Mouse (Mus musculus): ENCODE results near the gene Zfp593. TPM values are rescaled to one million over a fixed set of nuclear protein-coding genes. Genes with fewer than 3 reads are reported as not detected.

Zfp593 gene
- polyA plus RNA-seq, 1 experiment from 2014 or later = 18.6 TPM

DNA sequence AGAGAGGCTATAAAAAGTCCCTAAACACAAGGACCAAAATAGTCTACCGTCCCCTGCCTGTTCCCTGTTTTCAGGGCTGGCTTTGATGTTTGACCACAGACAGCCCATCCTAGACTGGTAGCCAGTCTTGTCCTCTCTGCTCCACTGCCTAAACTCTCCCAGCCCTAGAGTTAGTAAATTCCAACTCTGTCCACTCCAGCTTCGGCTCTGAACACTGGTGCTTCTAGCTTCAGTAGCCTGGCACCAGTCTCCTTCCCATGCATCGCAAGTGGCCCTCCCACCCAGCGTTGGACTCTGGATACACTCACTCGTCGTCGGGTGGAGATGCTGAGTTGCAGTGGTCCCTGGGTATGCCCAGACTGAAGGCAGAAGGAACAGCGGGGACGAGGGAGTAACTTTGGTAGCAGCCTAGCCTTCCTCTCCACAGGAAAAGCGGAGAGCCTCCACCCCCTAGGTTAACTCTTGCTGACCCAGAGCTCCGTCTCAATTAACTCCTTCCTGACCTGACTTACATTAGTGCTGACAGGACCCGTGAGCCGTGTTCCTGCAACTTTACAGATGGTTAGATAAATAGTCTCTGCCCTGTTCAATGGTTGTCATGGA lies 8.4 kb upstream of the Zfp593 start, which contains the start of gene Grrp1:
Gene Grrp1 (minus strand): TSS at position 385 of the 603 bp plus-strand sequence.
- Histone ChIP-seq H3K9me3 (no peaks in the 10 kb centered on the region), H3K4me1 (peaks cover 78% of the 10 kb centered on the region), H3K4me2 (replicated peaks) (peak within 1 kb of the TSS; percentile 84), H3K9ac (0 out of 2 replicates have a peak within 1 kb of the TSS, but pooled peaks have one; percentile 1), H3K36me3 (no peaks in the 10 kb centered on the region), H3K27me3 (replicated peaks) (peaks cover 63% of the 10 kb centered on the region), H3K4me3 (peak within 1 kb of the TSS; percentile 21), H3K27ac (no peak within 1 kb of the TSS)
- 1% methylated on average over 13 of the region's 13 CpGs for WGBS
- ATAC-seq (ENCODE audit: low FRiP score, low read depth) = no peak

GRCm38 (mm10) chr4:134252911-134253721 lies 7.7 kb upstream of the Zfp593 start:
- Histone ChIP-seq H3K4me1 (peaks cover 78% of the 10 kb centered on the region), H3K36me3 (no peaks in the 10 kb centered on the region), H3K9ac (0 out of 2 replicates have a peak overlapping the region, but pooled peaks have one; percentile 57), H3K9me3 (no peaks in the 10 kb centered on the region), H3K27me3 (replicated peaks) (peaks cover 67% of the 10 kb centered on the region), H3K27ac (no peak overlapping the region), H3K4me2 (replicated peaks) (peak overlapping the region; percentile 84), H3K4me3 (peak overlapping the region; percentile 21)
- WGBS = 1% methylated on average over 15 of the region's 15 CpGs
- no peak for ATAC-seq (ENCODE audit: low FRiP score, low read depth)

- peak overlapping the region; percentile 57 for H3K9ac ChIP-seq
- H3K9me3 ChIP-seq = no peaks in the 10 kb centered on the region
- peak overlapping the region; percentile 84 for H3K4me2 ChIP-seq (replicated peaks)
- H3K27ac ChIP-seq = no peak overlapping the region
- H3K4me3 ChIP-seq = peak overlapping the region; percentile 44
- H3K36me3 ChIP-seq = no peaks in the 10 kb centered on the region
- H3K27me3 ChIP-seq (replicated peaks) = peaks cover 71% of the 10 kb centered on the region
- ATAC-seq (ENCODE audit: low FRiP score, low read depth) = no peak
- peaks cover 73% of the 10 kb centered on the region for H3K4me1 ChIP-seq
- WGBS = 4% methylated on average over 22 of the region's 22 CpGs
Measured at GRCm38 (mm10) chr4:134252131-134252910, 6.9 kb upstream of the Zfp593 start.

DNA sequence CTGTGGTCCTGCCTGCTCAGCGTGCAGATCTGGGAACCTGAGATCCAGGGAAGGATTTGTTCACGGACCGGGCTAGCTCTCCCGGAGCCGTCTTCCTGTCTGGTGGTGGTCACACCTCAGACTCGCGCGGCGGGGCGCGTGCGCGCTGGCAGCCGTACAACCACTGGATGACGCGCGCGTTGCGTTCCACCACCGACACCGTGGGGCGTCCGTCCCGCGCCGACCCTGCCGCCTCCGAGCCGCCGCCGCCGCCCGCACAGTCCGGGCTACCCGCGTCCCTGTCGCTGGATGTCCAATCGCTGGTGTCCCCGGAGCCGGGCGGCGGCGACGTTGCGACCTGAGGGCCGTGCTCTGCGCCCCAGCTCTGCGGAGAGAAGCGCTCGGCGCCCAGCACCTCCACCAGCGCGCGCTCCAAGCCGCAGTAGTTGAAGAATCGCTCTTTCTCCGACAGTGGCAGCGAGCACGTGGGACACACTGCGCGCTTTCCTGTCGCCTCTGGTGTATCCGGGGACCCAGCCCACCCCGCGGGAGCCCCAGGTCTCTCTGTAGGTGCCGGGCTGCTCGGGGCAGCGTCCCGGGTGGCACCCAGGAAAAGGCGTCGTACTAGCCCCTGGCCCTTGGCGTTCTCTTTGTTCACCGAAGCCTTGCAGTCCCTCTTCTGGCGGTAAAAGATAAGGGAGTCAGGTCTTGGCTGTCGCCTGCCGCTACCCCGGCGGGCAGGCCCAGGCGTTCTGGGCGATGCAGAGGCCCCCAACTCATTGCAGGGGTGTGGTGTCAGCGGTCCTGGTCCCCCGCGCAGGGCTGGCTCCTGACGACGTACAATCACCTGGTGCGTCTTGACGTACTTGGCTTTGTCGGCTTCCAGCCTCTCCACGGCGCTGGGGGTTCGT lies 6.1 kb upstream of the Zfp593 start:
- peak; percentile 38; the same call in 1 of the 2 replicates for ATAC-seq (ENCODE audit: low FRiP score, low read depth)
- under 1% methylated on average over 91 of the region's 91 CpGs for WGBS
- H3K27ac ChIP-seq = peak overlapping the region; percentile 21
- H3K36me3 ChIP-seq = no peaks in the 10 kb centered on the region
- peaks cover 79% of the 10 kb centered on the region for H3K27me3 ChIP-seq (replicated peaks)
- peak overlapping the region; percentile 57 for H3K9ac ChIP-seq
- H3K4me3 ChIP-seq = peak overlapping the region; percentile 44
- H3K4me1 ChIP-seq = peaks cover 64% of the 10 kb centered on the region
- peak overlapping the region; percentile 84 for H3K4me2 ChIP-seq (replicated peaks)
- no peaks in the 10 kb centered on the region for H3K9me3 ChIP-seq

GRCm38 (mm10) chr4:134250930-134251240 lies 5.5 kb upstream of the Zfp593 start:
- WGBS = 8% methylated on average over 10 of the region's 10 CpGs
- peak overlapping the region; percentile 84 for H3K4me2 ChIP-seq (replicated peaks)
- H3K9ac ChIP-seq = peak overlapping the region; percentile 57; the same call in 1 of the 2 replicates
- no peaks in the 10 kb centered on the region for H3K9me3 ChIP-seq
- peaks cover 63% of the 10 kb centered on the region for H3K4me1 ChIP-seq
- H3K36me3 ChIP-seq = no peaks in the 10 kb centered on the region
- no peak overlapping the region for H3K27ac ChIP-seq
- ATAC-seq (ENCODE audit: low FRiP score, low read depth) = no peak
- H3K27me3 ChIP-seq (replicated peaks) = peaks cover 82% of the 10 kb centered on the region
- peak overlapping the region; percentile 44 for H3K4me3 ChIP-seq

- no peaks in the 10 kb centered on the region for H3K36me3 ChIP-seq
- no peak for ATAC-seq (ENCODE audit: low FRiP score, low read depth)
- 6% methylated on average over 27 of the region's 27 CpGs for WGBS
- no peaks in the 10 kb centered on the region for H3K9me3 ChIP-seq
- H3K9ac ChIP-seq = peak overlapping the region; percentile 57; the same call in 1 of the 2 replicates
- peaks cover 66% of the 10 kb centered on the region for H3K4me1 ChIP-seq
- no peak overlapping the region for H3K27ac ChIP-seq
- peak overlapping the region; percentile 84 for H3K4me2 ChIP-seq (replicated peaks)
- H3K4me3 ChIP-seq = peak overlapping the region; percentile 44
- peaks cover 78% of the 10 kb centered on the region for H3K27me3 ChIP-seq (replicated peaks)
Measured at GRCm38 (mm10) chr4:134250116-134250929, 4.9 kb upstream of the Zfp593 start.

DNA sequence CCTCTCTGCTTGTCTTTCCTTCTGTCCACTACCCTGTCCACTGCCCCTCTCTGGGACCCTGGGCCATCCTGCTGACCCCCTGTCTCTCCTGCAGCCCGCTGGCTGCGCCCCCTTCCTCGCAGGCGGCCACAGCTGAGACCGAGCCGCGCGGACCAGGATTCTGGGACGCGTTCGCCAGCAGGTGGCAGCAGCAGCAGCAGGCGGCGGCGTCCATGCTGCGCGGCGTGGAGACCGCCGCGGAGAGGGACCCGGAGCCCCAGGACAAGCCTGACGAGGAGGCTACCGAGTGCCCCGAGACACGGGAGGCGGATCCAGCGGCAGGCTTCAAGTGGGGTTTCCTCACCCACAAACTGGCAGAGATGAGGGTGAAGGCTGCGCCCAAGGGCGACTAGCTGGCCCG lies 4.3 kb upstream of the Zfp593 start:
- no peak overlapping the region for H3K27ac ChIP-seq
- H3K27me3 ChIP-seq (replicated peaks) = peaks cover 75% of the 10 kb centered on the region
- ATAC-seq (ENCODE audit: low FRiP score, low read depth) = peak; percentile 38; the same call in 1 of the 2 replicates
- peaks cover 65% of the 10 kb centered on the region for H3K4me1 ChIP-seq
- H3K9me3 ChIP-seq = no peaks in the 10 kb centered on the region
- no peaks in the 10 kb centered on the region for H3K36me3 ChIP-seq
- H3K9ac ChIP-seq = peak overlapping the region; percentile 44; the same call in 1 of the 2 replicates
- under 1% methylated on average over 30 of the region's 30 CpGs for WGBS
- peak overlapping the region; percentile 84 for H3K4me2 ChIP-seq (replicated peaks)
- H3K4me3 ChIP-seq = peak overlapping the region; percentile 36

DNA sequence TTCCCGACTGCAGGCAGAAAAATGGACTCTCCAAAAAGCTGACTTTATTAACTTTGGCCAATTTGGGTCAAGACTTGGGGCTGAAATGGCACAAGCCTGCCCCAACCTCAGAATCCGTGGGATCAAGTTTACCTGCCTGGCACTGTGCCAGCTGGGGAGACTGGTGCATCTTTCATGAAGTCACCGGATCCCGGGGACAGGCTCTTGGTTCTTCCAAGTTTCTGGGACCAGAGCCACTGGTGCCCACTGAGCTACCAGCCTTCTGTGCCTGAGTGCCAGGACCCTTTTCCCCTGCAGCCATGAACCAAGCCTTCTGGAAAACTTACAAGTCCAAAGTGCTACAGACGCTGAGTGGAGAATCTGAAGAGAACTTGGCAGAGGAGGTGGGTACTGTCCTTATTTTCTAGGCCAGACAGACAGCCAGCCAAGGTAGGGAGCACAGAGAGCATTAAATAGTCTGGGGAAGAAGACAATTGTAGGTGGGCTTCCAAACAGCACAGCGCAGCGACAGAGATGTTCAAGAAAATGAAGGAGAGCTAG lies 1.4 kb upstream of the Zfp593 start, which contains the start of gene Gm30191:
Gene Gm30191 (plus strand): TSS at position 217 of the 540 bp plus-strand sequence.
- Histone ChIP-seq H3K4me1 (peaks cover 47% of the 10 kb centered on the region), H3K27ac (no peak within 1 kb of the TSS), H3K4me3 (peak within 1 kb of the TSS; percentile 81), H3K9ac (0 out of 2 replicates have a peak within 1 kb of the TSS, but pooled peaks have one; percentile 84), H3K27me3 (replicated peaks) (peaks cover 48% of the 10 kb centered on the region), H3K4me2 (replicated peaks) (peak within 1 kb of the TSS; percentile 98), H3K9me3 (no peaks in the 10 kb centered on the region), H3K36me3 (no peaks in the 10 kb centered on the region)
- ATAC-seq (ENCODE audit: low FRiP score, low read depth) = no peak
- 74% methylated on average over 7 of the region's 7 CpGs for WGBS

- H3K4me2 ChIP-seq (replicated peaks) = peak overlapping the region; percentile 98
- H3K4me1 ChIP-seq = peaks cover 42% of the 10 kb centered on the region
- no peak overlapping the region for H3K27ac ChIP-seq
Measured at GRCm38 (mm10) chr4:134246256-134246655, 864 bp upstream of the Zfp593 start.

GRCm38 (mm10) chr4:134243516-134244250 lies 1.7 kb downstream of the Zfp593 start, which contains the start of gene E130218I03Rik:
E130218I03Rik (plus strand) TSS chr4:134243662.
- Histone ChIP-seq H3K36me3 (no peaks in the 10 kb centered on the region), H3K4me3 (no peak within 1 kb of the TSS; the same call in 1 of the 2 replicates), H3K27me3 (replicated peaks) (peaks cover 21% of the 10 kb centered on the region), H3K9ac (peak within 1 kb of the TSS; percentile 84; the same call in 1 of the 2 replicates), H3K4me1 (peaks cover 24% of the 10 kb centered on the region), H3K27ac (no peak within 1 kb of the TSS), H3K4me2 (replicated peaks) (peak within 1 kb of the TSS; percentile 98), H3K9me3 (no peaks in the 10 kb centered on the region)
- 93% methylated on average over 17 of the region's 17 CpGs for WGBS
- no peak for ATAC-seq (ENCODE audit: low FRiP score, low read depth)

More at GRCm38 (mm10) chr4:134246256-134246655, 864 bp upstream of the Zfp593 start:
- no peak overlapping the region for H3K9ac ChIP-seq
- no peak overlapping the region for H3K4me3 ChIP-seq
- peaks cover 42% of the 10 kb centered on the region for H3K27me3 ChIP-seq (replicated peaks)
- no peaks in the 10 kb centered on the region for H3K36me3 ChIP-seq
- 29% methylated on average over 4 of the region's 4 CpGs for WGBS
- H3K9me3 ChIP-seq = no peaks in the 10 kb centered on the region
- ATAC-seq (ENCODE audit: low FRiP score, low read depth) = no peak

Data from neural tube, embryonic 12.5 days (tissue).